Mouse (Mus musculus): ENCODE measurements around the gene Ceacam20. TPM values are rescaled to one million over a fixed set of nuclear protein-coding genes. Genes with fewer than 3 reads are reported as not detected.

The Ceacam20 gene
- polyA plus RNA-seq, 1 experiment from 2014 or later = not detected

- H3K27ac ChIP-seq = no peak overlapping the region
- H3K9ac ChIP-seq = no peak overlapping the region
- no peaks in the 10 kb centered on the region for H3K27me3 ChIP-seq
- H3K4me1 ChIP-seq = no peaks in the 10 kb centered on the region
- H3K4me3 ChIP-seq = no peak overlapping the region
- ATAC-seq (ENCODE audit: insufficient number of reproducible peaks, insufficient read depth, low FRiP score, low TSS enrichment) = no peak
- WGBS = 71% methylated on average over 2 of the region's 2 CpGs
- no peaks in the 10 kb centered on the region for H3K36me3 ChIP-seq
- no peak overlapping the region for H3K4me2 ChIP-seq (replicated peaks)
- H3K9me3 ChIP-seq = peaks cover 4% of the 10 kb centered on the region; the same call in 1 of the 2 replicates
Observed at GRCm38 (mm10) chr7:20009987-20010386, 44.8 kb downstream of the Ceacam20 start.

Other genes with a start within 250 kb of the Ceacam20 start
- gene Tomm40, start 250.0 kb upstream of the Ceacam20 start, polyA plus RNA-seq (2016; fragmentation: Nextera tagmentation; extraction: Ambion mirVana) = 163 and 174 TPM in 2 replicates
- gene Nectin2, start 214.9 kb upstream of the Ceacam20 start, polyA plus RNA-seq (2016; fragmentation: Nextera tagmentation; extraction: Ambion mirVana) = 95.3 and 97.6 TPM in 2 replicates
- gene Bcam, start 194.4 kb upstream of the Ceacam20 start, polyA plus RNA-seq (2016; fragmentation: Nextera tagmentation; extraction: Ambion mirVana) = 62.3 and 69.1 TPM in 2 replicates
- gene Cblc, start 168.6 kb upstream of the Ceacam20 start, polyA plus RNA-seq (2016; fragmentation: Nextera tagmentation; extraction: Ambion mirVana) = 4.4 and 4.8 TPM in 2 replicates
- gene Bcl3, start 142.6 kb upstream of the Ceacam20 start, polyA plus RNA-seq (2016; fragmentation: Nextera tagmentation; extraction: Ambion mirVana) = 2.2 TPM in 2 replicates
- gene Gm19345, start 113.4 kb upstream of the Ceacam20 start, polyA plus RNA-seq (2016; fragmentation: Nextera tagmentation; extraction: Ambion mirVana) = 0.20 and 0.62 TPM in 2 replicates
- gene Ceacam16, start 104.1 kb upstream of the Ceacam20 start, polyA plus RNA-seq (2016; fragmentation: Nextera tagmentation; extraction: Ambion mirVana) = not detected in 2 replicates
- not detected in 2 replicates for gene Ceacam19, start 77.4 kb upstream of the Ceacam20 start, polyA plus RNA-seq (2016; fragmentation: Nextera tagmentation; extraction: Ambion mirVana)
- gene Pvr, start 44.3 kb upstream of the Ceacam20 start, polyA plus RNA-seq (2016; fragmentation: Nextera tagmentation; extraction: Ambion mirVana) = 9.3 and 10.7 TPM in 2 replicates
- gene Igsf23, start 14.7 kb upstream of the Ceacam20 start, polyA plus RNA-seq (2016; fragmentation: Nextera tagmentation; extraction: Ambion mirVana) = 0.41 TPM in 1 of 2 replicates, not detected in the other
- gene Nlrp9b, start 26.1 kb downstream of the Ceacam20 start, polyA plus RNA-seq (2016; fragmentation: Nextera tagmentation; extraction: Ambion mirVana) = not detected in 2 replicates
- not detected in 2 replicates for gene Vmn1r91, start 134.3 kb downstream of the Ceacam20 start, polyA plus RNA-seq (2016; fragmentation: Nextera tagmentation; extraction: Ambion mirVana)
- gene Gm16442, start 157.2 kb downstream of the Ceacam20 start, polyA plus RNA-seq (2016; fragmentation: Nextera tagmentation; extraction: Ambion mirVana) = not detected in 2 replicates
- not detected in 2 replicates for gene Vmn1r93, start 173.7 kb downstream of the Ceacam20 start, polyA plus RNA-seq (2016; fragmentation: Nextera tagmentation; extraction: Ambion mirVana)
- gene Vmn1r94, start 203.0 kb downstream of the Ceacam20 start, polyA plus RNA-seq (2016; fragmentation: Nextera tagmentation; extraction: Ambion mirVana) = not detected in 2 replicates
- not detected in 2 replicates for gene Vmn1r95, start 228.3 kb downstream of the Ceacam20 start, polyA plus RNA-seq (2016; fragmentation: Nextera tagmentation; extraction: Ambion mirVana)
- not detected in 2 replicates for gene Gm6164, start 240.2 kb downstream of the Ceacam20 start, polyA plus RNA-seq (2016; fragmentation: Nextera tagmentation; extraction: Ambion mirVana)

All from embryonic facial prominence, embryonic 12.5 days (tissue).